Mouse (Mus musculus): Measurements from ENCODE around the gene Slc26a10. TPM values are rescaled to one million over a fixed set of nuclear protein-coding genes. Genes with fewer than 3 reads are reported as not detected.

The Slc26a10 gene
- polyA plus RNA-seq (2015; fragmentation: Nextera tagmentation; extraction: Ambion mirVana): 0.94 and 0.98 TPM in 2 replicates

GRCm38 (mm10) chr10:127179871-127180694 is at the start of gene Slc26a10:
Gene Slc26a10, minus strand, starts transcription at chr10:127180645.
- ATAC-seq (replicated peaks): no peak
- H3K27me3 ChIP-seq (replicated peaks): peaks cover 58% of the 10 kb centered on the region
- under 1% methylated on average over 34 of the region's 34 CpGs for WGBS

DNA sequence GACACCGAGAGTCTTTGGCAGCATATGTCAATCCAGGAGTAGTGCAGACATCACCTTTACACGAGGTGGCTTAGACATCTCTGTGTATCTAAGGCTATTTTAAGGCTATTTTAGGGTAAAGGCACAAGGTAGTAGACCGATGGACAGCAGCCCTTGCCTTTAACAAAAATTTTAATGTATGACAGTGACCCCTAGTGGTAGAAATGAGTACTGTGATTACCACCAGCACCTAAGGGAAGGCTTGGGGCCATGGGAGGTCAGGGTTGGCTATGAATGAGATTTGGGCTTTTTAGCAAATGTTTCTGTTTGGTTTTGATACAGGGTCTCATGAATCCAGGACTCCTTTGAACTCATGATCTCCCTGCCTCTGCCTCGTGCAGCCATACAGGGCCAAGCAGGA is 48.5 kb upstream of the Slc26a10 start:
- Histone ChIP-seq H3K4me3 (no peak overlapping the region), H3K4me2 (no peak overlapping the region), H3K27ac (no peak overlapping the region), H3K9me3 (no peaks in the 10 kb centered on the region), H3K9ac (no peak overlapping the region), H3K27me3 (replicated peaks) (no peaks in the 10 kb centered on the region), H3K36me3 (replicated peaks) (peaks cover 58% of the 10 kb centered on the region), H3K4me1 (no peaks in the 10 kb centered on the region)
- ATAC-seq (replicated peaks): peak; percentile 45
- 24% methylated on average over 4 of the region's 4 CpGs for WGBS

More at GRCm38 (mm10) chr10:127179871-127180694, at the start of gene Slc26a10:
- no peaks in the 10 kb centered on the region for H3K36me3 ChIP-seq (replicated peaks)
- no peak within 1 kb of the TSS for H3K27ac ChIP-seq
- H3K9ac ChIP-seq: peak within 1 kb of the TSS; percentile 5; the same call in 1 of the 2 replicates
- no peaks in the 10 kb centered on the region for H3K9me3 ChIP-seq
- peak within 1 kb of the TSS; percentile 6; the same call in 1 of the 2 replicates for H3K4me3 ChIP-seq
- peak within 1 kb of the TSS; percentile 41 for H3K4me2 ChIP-seq
- H3K4me1 ChIP-seq: peaks cover 37% of the 10 kb centered on the region

- no peaks in the 10 kb centered on the region for H3K9me3 ChIP-seq
- H3K27me3 ChIP-seq (replicated peaks): no peaks in the 10 kb centered on the region
- no peaks in the 10 kb centered on the region for H3K4me1 ChIP-seq
- H3K4me3 ChIP-seq: no peak overlapping the region
- no peak for ATAC-seq (replicated peaks)
- H3K9ac ChIP-seq: no peak overlapping the region
- WGBS: 93% methylated on average over 8 of the region's 8 CpGs
- no peak overlapping the region for H3K4me2 ChIP-seq
- no peak overlapping the region for H3K27ac ChIP-seq
- peaks cover 47% of the 10 kb centered on the region for H3K36me3 ChIP-seq (replicated peaks)
Observed at GRCm38 (mm10) chr10:127227163-127227562, 46.7 kb upstream of the Slc26a10 start.

DNA sequence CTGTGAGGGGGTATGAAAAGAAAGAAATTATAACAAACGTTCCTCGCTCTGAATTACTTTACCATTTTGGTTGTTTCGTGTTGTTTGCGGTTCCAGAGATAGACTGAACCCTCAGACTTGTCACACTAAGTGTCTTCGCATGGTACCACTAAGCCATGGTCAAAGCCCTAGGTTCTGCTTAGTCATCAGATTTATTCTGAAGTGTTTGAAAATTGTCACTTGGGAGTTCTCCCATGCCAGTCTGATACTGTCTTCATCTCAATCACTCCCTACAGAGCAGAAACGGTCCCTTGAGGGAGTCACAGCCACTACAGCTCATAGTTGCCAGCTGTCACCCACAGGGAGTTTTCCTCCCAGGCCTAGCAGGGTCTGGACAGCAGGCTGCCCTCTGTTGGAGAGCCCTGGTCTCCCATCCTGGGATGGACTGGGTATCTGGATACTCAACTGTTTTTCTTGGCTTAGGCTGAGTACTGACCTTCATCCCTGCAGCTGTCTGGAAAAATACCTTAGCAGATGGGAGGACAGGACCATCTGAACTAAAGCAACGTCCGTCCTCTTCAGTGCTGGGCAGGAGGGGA is 46.0 kb upstream of the Slc26a10 start:
- Histone ChIP-seq H3K4me1 (no peaks in the 10 kb centered on the region), H3K36me3 (replicated peaks) (peaks cover 41% of the 10 kb centered on the region), H3K9ac (no peak overlapping the region), H3K27me3 (replicated peaks) (no peaks in the 10 kb centered on the region), H3K27ac (0 out of 2 replicates have a peak overlapping the region, but pooled peaks have one; percentile 15), H3K4me2 (no peak overlapping the region), H3K9me3 (no peaks in the 10 kb centered on the region), H3K4me3 (no peak overlapping the region)
- 70% methylated on average over 8 of the region's 8 CpGs for WGBS
- no peak for ATAC-seq (replicated peaks)

- Histone ChIP-seq H3K36me3 (replicated peaks) (peaks cover 36% of the 10 kb centered on the region), H3K27me3 (replicated peaks) (no peaks in the 10 kb centered on the region), H3K4me2 (no peak overlapping the region), H3K9me3 (no peaks in the 10 kb centered on the region), H3K9ac (no peak overlapping the region), H3K27ac (no peak overlapping the region), H3K4me3 (no peak overlapping the region), H3K4me1 (no peaks in the 10 kb centered on the region)
- no peak for ATAC-seq (replicated peaks)
- WGBS: 34% methylated on average over 10 of the region's 10 CpGs
Observed at GRCm38 (mm10) chr10:127225732-127226131, 45.3 kb upstream of the Slc26a10 start.

DNA sequence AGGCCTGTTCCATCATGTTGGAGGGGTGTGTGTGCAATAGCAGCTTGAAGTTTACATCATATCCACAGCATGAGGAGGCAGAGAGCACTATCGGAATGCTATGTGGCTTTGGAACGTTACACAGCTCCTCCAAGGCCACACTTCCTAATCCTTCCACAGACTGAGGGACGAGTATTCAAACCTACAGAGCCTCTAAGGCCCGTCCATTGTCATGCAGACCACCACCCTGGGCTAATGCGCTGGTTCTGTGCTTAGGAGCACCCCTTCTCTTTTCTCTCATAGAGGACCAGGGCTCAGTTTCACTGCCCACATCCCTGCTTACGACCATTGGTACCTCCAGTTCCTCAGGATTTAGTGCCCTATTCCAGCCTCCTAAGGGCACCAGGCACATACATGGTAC is 44.8 kb upstream of the Slc26a10 start:
- Histone ChIP-seq H3K9me3 (no peaks in the 10 kb centered on the region), H3K9ac (no peak overlapping the region), H3K36me3 (replicated peaks) (peaks cover 31% of the 10 kb centered on the region), H3K4me3 (no peak overlapping the region), H3K27me3 (replicated peaks) (no peaks in the 10 kb centered on the region), H3K27ac (no peak overlapping the region), H3K4me1 (no peaks in the 10 kb centered on the region), H3K4me2 (no peak overlapping the region)
- no peak for ATAC-seq (replicated peaks)
- WGBS: 21% methylated on average over 6 of the region's 6 CpGs

DNA sequence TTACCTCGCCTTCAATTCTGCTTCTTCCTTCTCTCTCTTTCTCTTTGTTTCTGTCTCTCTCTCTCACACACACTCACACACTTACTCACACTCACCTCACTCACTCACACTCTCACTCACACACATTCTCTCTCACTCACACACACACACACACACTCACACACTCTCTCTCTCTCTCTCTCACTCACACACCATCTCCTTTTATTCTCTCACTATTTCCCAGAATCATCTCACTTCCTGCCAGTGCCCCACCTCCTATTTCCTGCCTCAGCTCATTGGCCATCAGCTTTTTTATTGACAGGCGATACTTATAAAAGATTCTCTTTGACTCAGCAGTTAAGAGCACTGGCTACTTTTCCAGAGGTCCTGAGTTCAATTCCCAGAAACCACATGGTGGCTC is 37.9 kb upstream of the Slc26a10 start:
- no peaks in the 10 kb centered on the region for H3K36me3 ChIP-seq (replicated peaks)
- H3K27me3 ChIP-seq (replicated peaks): no peaks in the 10 kb centered on the region
- H3K9me3 ChIP-seq: no peaks in the 10 kb centered on the region
- no peak for ATAC-seq (replicated peaks)
- H3K4me2 ChIP-seq: no peak overlapping the region
- H3K27ac ChIP-seq: no peak overlapping the region
- no peak overlapping the region for H3K9ac ChIP-seq
- no peaks in the 10 kb centered on the region for H3K4me1 ChIP-seq
- 97% methylated on average over 2 of the region's 2 CpGs for whole genome bisulfite sequencing
- no peak overlapping the region for H3K4me3 ChIP-seq

DNA sequence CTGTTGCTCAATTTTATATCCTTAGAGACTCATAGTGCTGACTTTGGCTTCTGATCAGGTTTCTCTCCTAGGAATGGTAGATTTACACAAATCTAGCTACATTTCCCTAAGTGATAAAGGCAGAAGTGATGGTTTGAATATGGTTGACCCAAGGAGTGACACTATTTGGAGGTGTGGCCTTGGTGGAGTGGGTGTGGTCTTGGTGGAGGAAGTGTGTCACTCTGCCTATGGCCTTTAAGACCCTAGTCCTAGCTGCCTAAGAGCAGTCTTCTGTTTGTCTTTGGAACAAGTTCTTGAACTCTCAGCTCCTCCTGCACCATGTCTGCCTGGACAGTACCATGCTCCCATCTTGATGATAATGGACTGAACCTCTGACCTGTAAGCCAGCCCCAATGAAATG is 36.7 kb upstream of the Slc26a10 start:
- Histone ChIP-seq H3K4me3 (no peak overlapping the region), H3K9me3 (no peaks in the 10 kb centered on the region), H3K9ac (no peak overlapping the region), H3K4me2 (no peak overlapping the region), H3K27ac (no peak overlapping the region), H3K4me1 (no peaks in the 10 kb centered on the region), H3K27me3 (replicated peaks) (no peaks in the 10 kb centered on the region), H3K36me3 (replicated peaks) (no peaks in the 10 kb centered on the region)
- ATAC-seq (replicated peaks): no peak

DNA sequence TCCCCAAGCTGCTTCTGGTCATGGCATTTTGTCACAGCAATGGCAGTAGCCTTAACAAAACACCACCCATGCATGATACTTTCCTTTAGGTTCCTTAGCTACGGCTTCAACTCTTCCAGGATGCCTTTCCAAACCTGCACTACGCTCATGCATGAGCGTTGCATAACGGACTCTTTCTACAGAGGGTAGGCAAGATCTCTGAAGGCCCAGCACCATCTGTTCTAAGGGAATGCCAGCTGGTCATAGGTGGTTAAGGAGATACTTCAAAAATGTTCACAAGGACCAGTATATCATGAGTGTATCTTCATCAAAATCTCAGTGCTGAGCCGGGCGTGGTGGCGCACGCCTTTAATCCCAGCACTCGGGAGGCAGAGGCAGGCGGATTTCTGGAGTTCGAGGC is 36.0 kb upstream of the Slc26a10 start:
- Histone ChIP-seq H3K4me1 (0 out of 2 replicates have a peak, but pooled peaks cover 3% of the 10 kb centered on the region), H3K9ac (no peak overlapping the region), H3K9me3 (no peaks in the 10 kb centered on the region), H3K36me3 (replicated peaks) (no peaks in the 10 kb centered on the region), H3K27ac (no peak overlapping the region), H3K4me3 (no peak overlapping the region), H3K27me3 (replicated peaks) (no peaks in the 10 kb centered on the region), H3K4me2 (no peak overlapping the region)
- no peak for ATAC-seq (replicated peaks)
- WGBS: 91% methylated on average over 11 of the region's 11 CpGs

- Histone ChIP-seq H3K36me3 (replicated peaks) (no peaks in the 10 kb centered on the region), H3K4me1 (peaks cover 15% of the 10 kb centered on the region), H3K27me3 (replicated peaks) (no peaks in the 10 kb centered on the region), H3K9me3 (no peaks in the 10 kb centered on the region), H3K4me3 (no peak overlapping the region), H3K27ac (no peak overlapping the region), H3K9ac (no peak overlapping the region), H3K4me2 (no peak overlapping the region)
- no peak for ATAC-seq (replicated peaks)
- 63% methylated on average over 1 of the region's 1 CpGs for WGBS
Observed at GRCm38 (mm10) chr10:127214422-127214803, 34.0 kb upstream of the Slc26a10 start.

DNA sequence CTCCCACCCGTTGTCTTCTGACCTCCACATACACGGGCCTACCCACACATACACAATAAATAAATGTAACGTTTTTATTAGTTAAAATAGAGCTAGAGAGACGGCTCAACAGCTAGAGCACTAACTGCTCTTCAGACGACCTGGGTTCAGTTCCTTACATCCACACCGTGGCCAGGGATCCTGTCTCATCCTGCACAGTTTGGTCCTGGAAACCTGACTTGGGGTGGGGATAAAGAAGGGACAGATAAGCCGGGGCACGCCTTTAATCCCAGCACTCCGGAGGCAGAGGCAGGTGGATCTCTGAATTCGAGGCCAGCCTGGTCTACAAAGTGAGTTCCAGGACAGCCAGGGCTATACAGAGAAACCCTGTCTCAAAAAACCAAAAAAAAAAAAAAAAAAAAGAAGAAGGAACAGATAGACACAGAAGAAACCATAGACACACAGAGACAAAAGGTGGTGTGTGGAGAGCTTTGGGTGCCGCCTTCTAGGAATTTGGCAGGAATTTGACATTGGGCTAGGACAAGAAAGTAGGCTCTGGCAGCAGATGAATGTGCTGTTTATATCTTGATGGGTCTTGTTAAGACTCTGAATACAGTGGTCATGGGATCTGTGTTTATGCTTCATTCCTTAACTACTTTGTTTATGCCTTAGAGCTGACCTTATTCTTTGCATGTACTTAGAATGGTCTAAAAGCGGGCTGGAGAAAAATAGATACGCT is 33.4 kb upstream of the Slc26a10 start:
- Histone ChIP-seq H3K4me2 (no peak overlapping the region), H3K4me3 (no peak overlapping the region), H3K36me3 (replicated peaks) (no peaks in the 10 kb centered on the region), H3K9me3 (no peaks in the 10 kb centered on the region), H3K27ac (no peak overlapping the region), H3K4me1 (peaks cover 15% of the 10 kb centered on the region), H3K27me3 (replicated peaks) (no peaks in the 10 kb centered on the region), H3K9ac (no peak overlapping the region)
- ATAC-seq (replicated peaks): no peak
- 82% methylated on average over 13 of the region's 13 CpGs for WGBS

- Histone ChIP-seq H3K4me3 (no peak overlapping the region), H3K27ac (no peak overlapping the region), H3K9ac (no peak overlapping the region), H3K36me3 (replicated peaks) (no peaks in the 10 kb centered on the region), H3K27me3 (replicated peaks) (no peaks in the 10 kb centered on the region), H3K9me3 (no peaks in the 10 kb centered on the region), H3K4me1 (peaks cover 15% of the 10 kb centered on the region), H3K4me2 (no peak overlapping the region)
- no peak for ATAC-seq (replicated peaks)
- 94% methylated on average over 8 of the region's 8 CpGs for WGBS
Observed at GRCm38 (mm10) chr10:127213272-127213671, 32.8 kb upstream of the Slc26a10 start.

Measured in midbrain, embryonic 15.5 days (tissue).